Mouse (Mus musculus) thymus, postnatal 4 days (tissue): ENCODE data around the gene Kxd1.

Source experiments
- DNase-seq: peaks from one replicate; pipeline ENCODE4 v3.0.0; 2021

The Kxd1 gene

GRCm38 (mm10) chr8:70527512-70528181 is at the start of gene Kxd1, which contains the start of gene Fkbp8:
Gene Kxd1, minus strand, starts transcription at chr8:70527956.
Gene Fkbp8, plus strand, starts transcription at chr8:70527724.
- DNase-seq, result peak; percentile 99

GRCm38 (mm10) chr8:70577207-70577606 is 49.5 kb upstream of the Kxd1 start:
- no peak for DNase-seq

- no peak for DNase-seq
Measured at GRCm38 (mm10) chr8:70574915-70575314, 47.2 kb upstream of the Kxd1 start.

- DNase-seq, result no peak
Measured at GRCm38 (mm10) chr8:70574302-70574701, 46.5 kb upstream of the Kxd1 start.

- no peak for DNase-seq
Measured at GRCm38 (mm10) chr8:70570990-70571389, 43.2 kb upstream of the Kxd1 start.

- no peak for DNase-seq
Measured at GRCm38 (mm10) chr8:70570360-70570759, 42.6 kb upstream of the Kxd1 start.

GRCm38 (mm10) chr8:70565561-70565960 is 37.8 kb upstream of the Kxd1 start:
- DNase-seq, result peak; percentile 50

GRCm38 (mm10) chr8:70564696-70565235 is 37.0 kb upstream of the Kxd1 start:
- no peak for DNase-seq

GRCm38 (mm10) chr8:70563763-70564387 is 36.1 kb upstream of the Kxd1 start:
- DNase-seq, result no peak

GRCm38 (mm10) chr8:70562802-70563201 is 35.0 kb upstream of the Kxd1 start:
- DNase-seq, result no peak

GRCm38 (mm10) chr8:70561809-70562535 is 34.2 kb upstream of the Kxd1 start:
- no peak for DNase-seq

GRCm38 (mm10) chr8:70561357-70561756 is 33.6 kb upstream of the Kxd1 start:
- DNase-seq, result no peak

GRCm38 (mm10) chr8:70560564-70560963 is 32.8 kb upstream of the Kxd1 start:
- no peak for DNase-seq

GRCm38 (mm10) chr8:70560096-70560495 is 32.3 kb upstream of the Kxd1 start:
- DNase-seq, result peak; percentile 71

GRCm38 (mm10) chr8:70558983-70559382 is 31.2 kb upstream of the Kxd1 start:
- DNase-seq, result no peak

GRCm38 (mm10) chr8:70558334-70558733 is 30.6 kb upstream of the Kxd1 start:
- DNase-seq, result peak; percentile 82

GRCm38 (mm10) chr8:70555079-70555747 is 27.5 kb upstream of the Kxd1 start:
- DNase-seq, result peak; percentile 55

- DNase-seq, result no peak
Measured at GRCm38 (mm10) chr8:70553740-70554139, 26.0 kb upstream of the Kxd1 start.

- no peak for DNase-seq
Measured at GRCm38 (mm10) chr8:70552836-70553235, 25.1 kb upstream of the Kxd1 start.

GRCm38 (mm10) chr8:70551558-70552161 is 23.9 kb upstream of the Kxd1 start:
- no peak for DNase-seq

GRCm38 (mm10) chr8:70549412-70550184 is 21.8 kb upstream of the Kxd1 start:
- DNase-seq, result peak; percentile 52

- no peak for DNase-seq
Measured at GRCm38 (mm10) chr8:70547762-70548161, 20.0 kb upstream of the Kxd1 start.
